In genomic region chr10:69107253-69107652, GRCm38 (mm10) we compare ENCODE assay signal across 11 mouse cellular contexts. TPM values are rescaled to one million over a fixed set of nuclear protein-coding genes. Genes with fewer than 3 reads are reported as not detected.
DNase-seq lines count a peak whose midpoint lies in the region; ATAC-seq and TF ChIP-seq lines count a peak whose summit lies in the region.
"Had no signal": no experiment of that assay in that cellular context is flagged by ENCODE, and none has a peak within 500 bp of the region (broad histone marks: within the 10 kb centered on the region; RNA-seq: fewer than 3 reads in every experiment).

No protein-coding gene starts in this region.

- no peak overlapping the region for H3K4me2 ChIP-seq in forebrain, postnatal 0 days (ENCODE audit: low read depth)
- no peak overlapping the region for H3K4me2 ChIP-seq in liver, postnatal 0 days (ENCODE audit: low read depth, low read length)
- no peak overlapping the region for H3K4me2 ChIP-seq in liver, embryonic 11.5 days
- no peak overlapping the region for H3K4me2 ChIP-seq in kidney, embryonic 16.5 days (replicated peaks; ENCODE audit: low read depth, low read length)

- H3K9ac ChIP-seq in forebrain, postnatal 0 days = no peak overlapping the region
- no peak overlapping the region for H3K9ac ChIP-seq in liver, postnatal 0 days (replicated peaks)
- no peak overlapping the region for H3K9ac ChIP-seq in liver, embryonic 11.5 days (ENCODE audit: low read depth, low read length)
- no peak overlapping the region for H3K9ac ChIP-seq in kidney, embryonic 16.5 days (replicated peaks; ENCODE audit: low read length)

- H3K4me1 ChIP-seq in forebrain, postnatal 0 days (ENCODE audit: insufficient read depth) = no peaks in the 10 kb centered on the region; the same call in 1 of the 2 replicates
- H3K4me1 ChIP-seq in forebrain, embryonic 10.5 days = no peaks in the 10 kb centered on the region
- no peaks in the 10 kb centered on the region; the same call in 1 of the 2 replicates for H3K4me1 ChIP-seq in liver, postnatal 0 days (ENCODE audit: insufficient read depth)
- H3K4me1 ChIP-seq in liver, embryonic 11.5 days (replicated peaks; ENCODE audit: control insufficient read depth, insufficient read depth, low read length) = no peaks in the 10 kb centered on the region
- H3K4me1 ChIP-seq in kidney, embryonic 16.5 days (ENCODE audit: insufficient read depth, low read length) = no peaks in the 10 kb centered on the region

- no peak for ATAC-seq in forebrain, postnatal 0 days
- no peak for ATAC-seq in liver, postnatal 0 days
- ATAC-seq in liver, embryonic 11.5 days (replicated peaks; ENCODE audit: low FRiP score) = no peak
- no peak for ATAC-seq in kidney, embryonic 16.5 days (ENCODE audit: low FRiP score, low TSS enrichment)
- peak; percentile 72 for ATAC-seq in megakaryocyte-erythroid progenitor cell, adult 5-6 weeks (replicated peaks; ENCODE audit: low FRiP score, low TSS enrichment, poor library complexity, severe bottlenecking)
- ATAC-seq in activated CD4-positive, CD25-positive, alpha-beta regulatory T cell, adult 4 months = no peak

- WGBS in forebrain, postnatal 0 days = 48% methylated on average over 8 of the region's 8 CpGs
- 94% methylated on average over 8 of the region's 8 CpGs for WGBS in forebrain, embryonic 10.5 days
- WGBS in liver, postnatal 0 days (ENCODE audit: insufficient replicate concordance) = 34% methylated on average over 8 of the region's 8 CpGs
- whole genome bisulfite sequencing in liver, embryonic 11.5 days = 59% methylated on average over 8 of the region's 8 CpGs
- 36% methylated on average over 8 of the region's 8 CpGs for WGBS in kidney, embryonic 16.5 days

- no peak for TF ChIP-seq CTCF in forebrain, postnatal 0 days (IDR thresholded peaks at IDR 0.05; ENCODE audit: low read depth)
- TF ChIP-seq CTCF in liver, postnatal 0 days (IDR thresholded peaks at IDR 0.05; ENCODE audit: low read depth) = no peak

- H3K36me3 ChIP-seq in forebrain, postnatal 0 days (ENCODE audit: insufficient read depth) = no peaks in the 10 kb centered on the region
- no peaks in the 10 kb centered on the region for H3K36me3 ChIP-seq in forebrain, embryonic 10.5 days (replicated peaks)
- H3K36me3 ChIP-seq in liver, postnatal 0 days (replicated peaks; ENCODE audit: insufficient read depth, low read length) = no peaks in the 10 kb centered on the region
- no peaks in the 10 kb centered on the region for H3K36me3 ChIP-seq in liver, embryonic 11.5 days (ENCODE audit: control insufficient read depth, insufficient read depth, low read length)
- H3K36me3 ChIP-seq in kidney, embryonic 16.5 days (ENCODE audit: insufficient read depth, low read length) = no peaks in the 10 kb centered on the region

- no peaks in the 10 kb centered on the region for H3K27me3 ChIP-seq in forebrain, postnatal 0 days (ENCODE audit: insufficient read depth, low read length)
- H3K27me3 ChIP-seq in forebrain, embryonic 10.5 days (ENCODE audit: poor library complexity, severe bottlenecking) = no peaks in the 10 kb centered on the region
- no peaks in the 10 kb centered on the region for H3K27me3 ChIP-seq in liver, postnatal 0 days (ENCODE audit: insufficient read depth, low read length)
- H3K27me3 ChIP-seq in liver, embryonic 11.5 days (replicated peaks; ENCODE audit: control insufficient read depth, insufficient read depth, low read length) = no peaks in the 10 kb centered on the region
- no peaks in the 10 kb centered on the region for H3K27me3 ChIP-seq in kidney, embryonic 16.5 days (ENCODE audit: insufficient read depth, low read length)

- H3K27ac ChIP-seq in forebrain, postnatal 0 days (ENCODE audit: low read depth, low read length) = no peak overlapping the region
- no peak overlapping the region for H3K27ac ChIP-seq in forebrain, embryonic 10.5 days
- 0 out of 2 replicates have a peak overlapping the region, but pooled peaks have one; percentile 25 for H3K27ac ChIP-seq in liver, postnatal 0 days (ENCODE audit: low read depth)
- no peak overlapping the region for H3K27ac ChIP-seq in liver, embryonic 11.5 days (ENCODE audit: low read depth, low read length)
- H3K27ac ChIP-seq in kidney, embryonic 16.5 days (ENCODE audit: low read length) = peak overlapping the region; percentile 64; the same call in 1 of the 2 replicates

- H3K4me3 ChIP-seq in forebrain, postnatal 0 days (ENCODE audit: low read depth, low read length) = no peak overlapping the region
- no peak overlapping the region for H3K4me3 ChIP-seq in forebrain, embryonic 10.5 days
- no peak overlapping the region for H3K4me3 ChIP-seq in liver, postnatal 0 days (ENCODE audit: low read depth, low read length)
- H3K4me3 ChIP-seq in liver, embryonic 11.5 days (ENCODE audit: low read depth, low read length) = no peak overlapping the region
- H3K4me3 ChIP-seq in kidney, embryonic 16.5 days (ENCODE audit: low read length) = no peak overlapping the region

- no peaks in the 10 kb centered on the region for H3K9me3 ChIP-seq in forebrain, postnatal 0 days (ENCODE audit: low read length)
- H3K9me3 ChIP-seq in forebrain, embryonic 10.5 days = peaks cover 4% of the 10 kb centered on the region; the same call in 1 of the 2 replicates
- H3K9me3 ChIP-seq in liver, postnatal 0 days (ENCODE audit: low read length) = no peaks in the 10 kb centered on the region; the same call in 1 of the 2 replicates
- no peaks in the 10 kb centered on the region for H3K9me3 ChIP-seq in liver, embryonic 11.5 days (ENCODE audit: control insufficient read depth, low read length)
- H3K9me3 ChIP-seq in kidney, embryonic 16.5 days (ENCODE audit: low read length) = no peaks in the 10 kb centered on the region

- DNase-seq in forebrain, postnatal 0 days = peak; percentile 33
- DNase-seq in forebrain, embryonic 10.5 days (ENCODE audit: extremely low spot score, low spot score) = no peak
- DNase-seq in liver, postnatal 0 days = peak; percentile 65
- no peak for DNase-seq in liver, embryonic 11.5 days (ENCODE audit: low spot score)
- no peak for DNase-seq in frontal cortex, adult 2 months (ENCODE audit: extremely low spot score in 1 of 2, low spot score in 1 of 2)
- DNase-seq: cerebellum, adult 9-10 months; right cerebral cortex, adult 18-20 months; thymus, adult 2 months had no signal

- peak; percentile 67 for TF ChIP-seq EP300 in liver, postnatal 0 days (IDR thresholded peaks at IDR 0.05; ENCODE audit: low read depth)

RNA-seq across cellular contexts. Expression of gene Rhobtb1, which starts 44.0 kb away (rescaled TPM):
- total RNA-seq in forebrain, postnatal 0 days (2014; rRNA removed) = 11.2 and 16.9 TPM in 2 replicates
- 9.2 and 12.1 TPM in 2 replicates for polyA plus RNA-seq in forebrain, postnatal 0 days (2015; fragmentation: Nextera tagmentation; extraction: Ambion mirVana)
- 13.0 and 14.0 TPM in 2 replicates for polyA plus RNA-seq in forebrain, embryonic 10.5 days (2016; fragmentation: Nextera tagmentation; extraction: Ambion mirVana)
- 35.5 and 41.5 TPM in 2 replicates for polyA plus RNA-seq in liver, postnatal 0 days (2015; fragmentation: Nextera tagmentation; extraction: Ambion mirVana)
- 16.1 and 17.4 TPM in 2 replicates for polyA plus RNA-seq in liver, embryonic 11.5 days (2014; fragmentation: Nextera tagmentation; extraction: Ambion mirVana)
- polyA plus RNA-seq in kidney, embryonic 16.5 days (2015; fragmentation: Nextera tagmentation; extraction: Ambion mirVana) = 22.2 and 24.4 TPM in 2 replicates
- total RNA-seq in megakaryocyte-erythroid progenitor cell, adult 5-6 weeks (2014; fragmentation: Nextera tagmentation) = 0.87 TPM in 1 of 2 replicates, not detected in the other
- 0.30 and 4.1 TPM in 2 replicates for total RNA-seq in megakaryocyte-erythroid progenitor cell, adult 5-6 weeks (2017)
- polyA plus RNA-seq in activated CD4-positive, CD25-positive, alpha-beta regulatory T cell, adult 4 months (2017; shearing (Covaris generic)) = not detected
- 4.0 and 4.1 TPM in 2 replicates for polyA plus RNA-seq in frontal cortex, adult 2 months (2012; rRNA removed)

Comparison
In these comparisons a context has a peak if more than half of its experiments do, and no peak if none do; other contexts are left out.
1. DNase-seq: peak in forebrain, postnatal 0 days (single experiment) and liver, postnatal 0 days (single experiment); none in forebrain, embryonic 10.5 days (single experiment), liver, embryonic 11.5 days (single experiment) and frontal cortex, adult 2 months (0 of 2).
2. H3K27ac ChIP-seq: peak in liver, postnatal 0 days (single experiment) and kidney, embryonic 16.5 days (single experiment); none in forebrain, postnatal 0 days (single experiment), forebrain, embryonic 10.5 days (single experiment) and liver, embryonic 11.5 days (single experiment).